Mouse (Mus musculus) urinary bladder, postnatal 0 days (tissue): ENCODE measurements around the gene Cxcl3. TPM values are rescaled to one million over a fixed set of nuclear protein-coding genes. Genes with fewer than 3 reads are reported as not detected.

Experiments used
- microRNA-seq: library from miRNA; unstranded; fragments of <30 nt; microRNA quantifications from one replicate; pipeline ENCODE4, GENCODE M21; 2016
- polyA plus RNA-seq: library from polyadenylated mRNA; unstranded; fragments of >200 nt; fragmentation: Nextera tagmentation; extraction: Ambion mirVana; gene quantifications from 2 replicates; pipeline ENCODE4 v1.2.1, GENCODE M21; 2015

Cxcl3 gene
- 0.72 and 4.7 TPM in 2 replicates for polyA plus RNA-seq

GRCm38 (mm10) chr5:90785659-90786588 is at the start of gene Cxcl3:
Gene Cxcl3, plus strand, starts transcription at chr5:90786103.

DNA sequence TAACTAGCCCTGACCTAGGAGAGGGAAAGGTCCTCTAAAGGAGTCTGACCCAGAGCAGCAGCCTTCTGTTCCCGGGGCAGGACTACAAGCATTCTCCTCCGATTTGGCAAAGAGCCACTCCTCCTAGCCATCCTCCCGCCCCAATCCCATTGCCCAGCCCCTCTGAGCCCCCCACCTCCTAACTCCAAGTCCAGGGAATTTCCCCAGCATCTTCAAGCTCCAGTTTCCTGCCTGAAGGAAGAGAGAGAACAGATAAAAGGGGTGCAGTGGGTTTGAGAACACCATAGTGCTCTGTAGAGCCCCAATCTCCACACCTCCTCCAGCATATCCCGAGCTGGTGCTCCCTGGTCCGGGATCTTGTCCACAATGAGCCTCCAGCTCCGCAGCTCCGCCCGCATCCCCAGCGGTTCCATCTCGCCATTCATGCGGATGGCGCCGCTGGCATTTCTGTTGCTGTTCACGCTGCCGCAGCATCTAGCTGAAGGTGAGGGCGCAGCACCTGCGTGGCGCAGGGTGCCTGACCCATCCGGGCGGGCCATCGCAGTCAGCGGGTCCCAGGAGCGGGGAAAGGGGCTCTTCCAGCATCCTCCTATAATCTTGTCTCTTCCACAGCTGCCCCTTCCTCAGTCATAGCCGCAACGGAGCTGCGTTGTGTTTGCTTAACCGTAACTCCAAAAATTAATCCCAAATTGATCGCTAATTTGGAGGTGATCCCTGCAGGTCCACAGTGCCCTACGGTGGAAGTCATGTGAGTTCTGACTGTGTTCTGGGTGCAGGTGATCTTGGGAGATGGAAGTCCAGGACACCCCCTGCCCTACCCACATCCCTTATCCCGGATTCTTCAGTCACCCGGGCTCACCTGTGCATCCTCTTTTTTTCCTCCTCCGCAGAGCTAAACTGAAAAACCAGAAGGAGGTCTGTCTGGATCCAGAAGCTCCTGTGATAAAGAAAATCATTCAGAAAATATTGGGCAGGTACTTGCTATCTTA is 26.5 kb upstream of the Cxcl3 start, which contains the start of gene Cxcl5:
TSS of gene Cxcl5 (plus strand) at position 284 of the 989 bp plus-strand sequence.

DNA sequence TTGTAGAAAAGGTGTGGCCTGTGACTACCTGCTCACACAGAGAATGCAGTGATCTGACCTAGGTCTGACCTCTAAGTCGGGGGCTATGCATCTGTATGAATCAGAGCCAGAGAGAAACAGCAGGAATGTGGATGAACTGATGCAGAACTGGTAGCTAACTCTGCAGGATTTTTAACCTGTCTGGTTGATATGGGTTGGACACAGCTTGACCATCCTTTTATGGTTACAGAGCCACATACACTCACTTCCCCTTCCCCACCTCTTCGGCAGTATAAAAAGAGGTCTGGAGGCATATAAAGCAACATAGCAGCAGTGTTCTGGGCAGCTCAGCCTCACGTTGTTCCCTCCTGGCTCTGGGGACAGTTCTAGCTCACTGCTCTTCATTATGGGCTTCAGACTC is 17.7 kb upstream of the Cxcl3 start, which contains the start of gene Ppbp:
TSS of gene Ppbp (plus strand) at position 301 of the 400 bp plus-strand sequence.

DNA sequence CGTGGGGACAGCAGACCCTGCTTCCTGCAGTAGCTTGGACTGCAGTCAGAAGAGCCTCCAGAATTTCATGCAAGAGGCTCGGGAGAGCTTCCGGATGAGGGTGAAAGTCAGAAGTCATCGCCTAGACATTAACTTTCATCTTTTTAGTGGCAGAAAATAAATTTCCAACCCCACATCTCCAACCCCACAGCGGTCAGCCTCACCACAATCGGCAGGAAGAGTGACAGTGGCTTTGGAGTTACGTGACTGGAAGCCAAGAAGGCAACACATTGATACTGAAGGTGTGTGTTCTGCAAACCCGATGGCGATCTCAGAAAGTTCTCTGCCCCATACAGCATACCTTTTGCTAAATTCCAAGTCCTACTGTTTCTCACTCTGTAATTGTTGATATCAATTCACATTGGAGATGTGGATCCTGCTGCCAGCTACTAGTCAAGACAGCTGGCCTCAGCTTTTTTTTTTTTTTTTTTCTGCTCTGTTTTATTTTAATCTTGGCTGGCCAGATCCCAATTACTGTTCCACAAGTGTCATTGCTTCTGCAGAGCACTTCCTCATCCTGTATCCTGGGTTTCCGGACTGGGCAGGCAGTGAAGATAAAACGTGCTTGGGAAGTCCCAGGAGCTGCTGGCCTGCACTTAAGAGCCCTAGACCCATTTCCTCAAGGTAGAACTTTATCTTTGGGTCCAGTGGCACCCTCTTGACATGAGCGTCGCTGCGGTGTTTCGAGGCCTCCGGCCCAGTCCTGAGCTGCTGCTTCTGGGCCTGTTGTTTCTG is 13.8 kb upstream of the Cxcl3 start, which contains the start of gene Pf4:
TSS of gene Pf4 (plus strand) at position 556 of the 774 bp plus-strand sequence.

DNA sequence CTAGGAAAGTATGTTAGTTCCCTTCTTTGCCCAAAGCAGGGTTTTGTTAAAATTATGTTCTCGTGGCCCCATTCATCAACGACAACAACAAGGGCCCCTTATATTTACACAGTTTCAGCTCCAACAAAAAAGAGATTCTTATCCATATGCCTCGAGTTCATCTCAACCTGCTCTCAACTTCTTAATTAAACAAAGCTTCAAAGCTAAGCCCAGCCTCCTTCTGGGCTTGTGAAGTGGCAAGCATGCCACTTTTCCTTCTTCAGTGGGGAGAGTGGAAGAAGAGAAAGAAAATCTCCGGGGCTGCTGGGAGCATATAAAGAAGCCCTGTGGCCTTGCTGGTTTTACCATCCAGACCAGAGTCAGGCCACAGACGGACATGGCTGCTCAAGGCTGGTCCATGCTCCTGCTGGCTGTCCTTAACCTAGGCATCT is 8.3 kb downstream of the Cxcl3 start, which contains the start of gene Cxcl15:
TSS of gene Cxcl15 (plus strand) at position 340 of the 431 bp plus-strand sequence.

Small RNAs within 50 kb of the gene (microRNA-seq; reads per million reads assigned to microRNA genes)
- gene Gm24322, result not detected

Other genes starting within 250 kb of the Cxcl3 start
- gene 5830473C10Rik, start 225.0 kb upstream of the Cxcl3 start, polyA plus RNA-seq, result not detected in 2 replicates
- 21.7 and 24.5 TPM in 2 replicates for gene Rassf6, start 145.4 kb upstream of the Cxcl3 start, polyA plus RNA-seq
- 0.59 and 1.2 TPM in 2 replicates for gene Cxcl5, start 26.7 kb upstream of the Cxcl3 start, polyA plus RNA-seq
- gene Ppbp, start 17.6 kb upstream of the Cxcl3 start, polyA plus RNA-seq, result 9.1 and 9.8 TPM in 2 replicates
- gene Pf4, start 13.7 kb upstream of the Cxcl3 start, polyA plus RNA-seq, result 371 and 501 TPM in 2 replicates
- gene Cxcl15, start 8.4 kb downstream of the Cxcl3 start, polyA plus RNA-seq, result 0.10 and 0.50 TPM in 2 replicates
- 1.0 and 3.7 TPM in 2 replicates for gene Cxcl1, start 105.1 kb downstream of the Cxcl3 start, polyA plus RNA-seq
- 0.83 and 7.8 TPM in 2 replicates for gene Cxcl2, start 117.8 kb downstream of the Cxcl3 start, polyA plus RNA-seq
- 38.2 and 43.1 TPM in 2 replicates for gene Mthfd2l, start 145.0 kb downstream of the Cxcl3 start, polyA plus RNA-seq
- 0.08 and 0.13 TPM in 2 replicates for gene Epgn, start 241.4 kb downstream of the Cxcl3 start, polyA plus RNA-seq